Mouse (Mus musculus): ENCODE data around the gene Foxr1. TPM values are rescaled to one million over a fixed set of nuclear protein-coding genes. Genes with fewer than 3 reads are reported as not detected.
A peak's percentile ranks its signal among the peaks of the same experiment; 100 is the strongest.
"Not testable (repeated sequence)": the region's sequence is repeated elsewhere in the genome, so short reads cannot be mapped to it uniquely, and the experiment has no call there.

Gene Foxr1
- polyA plus RNA-seq, 1 experiment from 2014 or later, result not detected

- no peak for ATAC-seq (ENCODE audit: insufficient number of reproducible peaks, low FRiP score, low TSS enrichment, low read depth)
Measured at GRCm38 (mm10) chr9:44474327-44474726, 33.4 kb upstream of the Foxr1 start.

DNA sequence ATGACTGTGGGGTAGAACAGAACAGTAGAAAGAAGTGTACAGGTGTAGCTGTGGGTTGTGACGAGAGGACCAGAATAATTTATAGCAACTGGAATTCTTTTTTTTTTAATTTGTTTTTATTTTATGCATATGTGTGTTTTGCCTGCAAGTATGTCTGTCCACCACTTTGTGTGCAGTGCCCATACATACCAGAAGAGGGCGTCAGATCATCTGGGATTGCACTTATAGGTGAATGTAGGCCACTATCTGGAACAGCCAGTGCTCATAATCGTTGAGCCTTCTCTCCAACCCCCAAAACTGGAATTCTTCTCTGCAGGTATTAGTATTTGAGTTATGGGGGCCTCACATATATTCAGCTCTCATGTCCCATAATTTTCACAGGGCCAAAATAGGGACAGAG lies 32.2 kb upstream of the Foxr1 start:
- peaks cover 8% of the 10 kb centered on the region for H3K4me1 ChIP-seq
- H3K27ac ChIP-seq, result no peak overlapping the region
- 55% methylated on average over 3 of the region's 3 CpGs for WGBS
- H3K4me2 ChIP-seq, result no peak overlapping the region
- no peaks in the 10 kb centered on the region for H3K27me3 ChIP-seq
- H3K9me3 ChIP-seq, result no peaks in the 10 kb centered on the region
- no peak overlapping the region for H3K9ac ChIP-seq
- no peak overlapping the region for H3K4me3 ChIP-seq
- no peak for ATAC-seq (ENCODE audit: insufficient number of reproducible peaks, low FRiP score, low TSS enrichment, low read depth)
- no peaks in the 10 kb centered on the region for H3K36me3 ChIP-seq

More at GRCm38 (mm10) chr9:44474327-44474726, 33.4 kb upstream of the Foxr1 start:
- Histone ChIP-seq H3K4me2 (no peak overlapping the region), H3K9ac (no peak overlapping the region), H3K9me3 (no peaks in the 10 kb centered on the region), H3K27ac (no peak overlapping the region), H3K27me3 (no peaks in the 10 kb centered on the region), H3K4me3 (no peak overlapping the region), H3K4me1 (peaks cover 8% of the 10 kb centered on the region), H3K36me3 (no peaks in the 10 kb centered on the region)
- 19% methylated on average over 1 of the region's 1 CpGs for WGBS

GRCm38 (mm10) chr9:44468800-44469199 lies 27.9 kb upstream of the Foxr1 start:
- Histone ChIP-seq H3K27ac (no peak overlapping the region), H3K4me1 (no peaks in the 10 kb centered on the region), H3K27me3 (no peaks in the 10 kb centered on the region), H3K9me3 (no peaks in the 10 kb centered on the region), H3K36me3 (no peaks in the 10 kb centered on the region), H3K4me3 (no peak overlapping the region), H3K4me2 (no peak overlapping the region), H3K9ac (no peak overlapping the region)
- WGBS, result 44% methylated on average over 2 of the region's 2 CpGs
- ATAC-seq (ENCODE audit: insufficient number of reproducible peaks, low FRiP score, low TSS enrichment, low read depth), result no peak

- no peaks in the 10 kb centered on the region for H3K27me3 ChIP-seq
- no peaks in the 10 kb centered on the region for H3K4me1 ChIP-seq
- no peaks in the 10 kb centered on the region for H3K9me3 ChIP-seq
- no peak overlapping the region for H3K27ac ChIP-seq
- ATAC-seq (ENCODE audit: insufficient number of reproducible peaks, low FRiP score, low TSS enrichment, low read depth), result no peak
- H3K9ac ChIP-seq, result no peak overlapping the region
- no peaks in the 10 kb centered on the region for H3K36me3 ChIP-seq
- H3K4me3 ChIP-seq, result no peak overlapping the region
- WGBS, result 48% methylated on average over 7 of the region's 7 CpGs
- H3K4me2 ChIP-seq, result no peak overlapping the region
Measured at GRCm38 (mm10) chr9:44468224-44468623, 27.3 kb upstream of the Foxr1 start.

DNA sequence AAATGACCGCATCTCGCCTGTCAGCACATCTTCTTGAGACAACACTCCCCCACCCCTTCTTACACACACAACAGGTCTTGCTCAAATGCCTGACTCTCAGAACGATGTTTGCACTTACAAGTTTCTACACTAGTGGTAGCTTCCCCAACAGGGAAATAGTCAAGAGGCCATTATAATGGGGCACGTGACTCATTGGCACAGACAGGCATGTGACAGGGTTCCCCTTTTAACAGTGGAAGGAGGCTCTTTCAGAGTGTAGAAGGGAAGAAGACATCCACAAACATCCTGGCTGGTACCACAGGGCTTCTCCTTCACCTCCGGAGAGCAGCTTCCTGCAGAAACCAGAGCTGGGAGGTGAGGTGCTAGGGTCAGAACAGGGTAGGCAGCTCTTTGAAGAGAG lies 21.0 kb upstream of the Foxr1 start:
- Histone ChIP-seq H3K4me1 (peaks cover 2% of the 10 kb centered on the region; the same call in 1 of the 2 replicates), H3K4me2 (no peak overlapping the region), H3K27me3 (no peaks in the 10 kb centered on the region), H3K9me3 (no peaks in the 10 kb centered on the region), H3K36me3 (no peaks in the 10 kb centered on the region), H3K27ac (no peak overlapping the region), H3K4me3 (no peak overlapping the region), H3K9ac (no peak overlapping the region)
- no peak for ATAC-seq (ENCODE audit: insufficient number of reproducible peaks, low FRiP score, low TSS enrichment, low read depth)
- WGBS, result 79% methylated on average over 5 of the region's 5 CpGs

- H3K4me2 ChIP-seq, result no peak overlapping the region
- no peak overlapping the region for H3K9ac ChIP-seq
- peaks cover 18% of the 10 kb centered on the region for H3K27me3 ChIP-seq
- H3K9me3 ChIP-seq, result no peaks in the 10 kb centered on the region
- H3K4me3 ChIP-seq, result no peak overlapping the region
- no peak for ATAC-seq (ENCODE audit: insufficient number of reproducible peaks, low FRiP score, low TSS enrichment, low read depth)
- WGBS, result 14% methylated on average over 11 of the region's 11 CpGs
- no peak overlapping the region for H3K27ac ChIP-seq
- H3K36me3 ChIP-seq, result no peaks in the 10 kb centered on the region
- H3K4me1 ChIP-seq, result peaks cover 14% of the 10 kb centered on the region
Measured at GRCm38 (mm10) chr9:44457035-44457742, 16.3 kb upstream of the Foxr1 start.

GRCm38 (mm10) chr9:44454891-44455220 lies 13.9 kb upstream of the Foxr1 start, which contains the start of gene Upk2:
Gene Upk2 (minus strand): TSS chr9:44454976.
- no peaks in the 10 kb centered on the region for H3K36me3 ChIP-seq
- WGBS, result 19% methylated on average over 4 of the region's 4 CpGs

GRCm38 (mm10) chr9:44454132-44454890 lies 13.4 kb upstream of the Foxr1 start:
- Histone ChIP-seq H3K4me3 (no peak overlapping the region), H3K9me3 (no peaks in the 10 kb centered on the region), H3K4me1 (peaks cover 14% of the 10 kb centered on the region), H3K9ac (no peak overlapping the region), H3K27ac (no peak overlapping the region), H3K36me3 (no peaks in the 10 kb centered on the region), H3K4me2 (peak overlapping the region; percentile 12; the same call in 1 of the 2 replicates), H3K27me3 (peaks cover 18% of the 10 kb centered on the region)
- WGBS, result 9% methylated on average over 14 of the region's 14 CpGs
- peak; percentile 84 for ATAC-seq (ENCODE audit: insufficient number of reproducible peaks, low FRiP score, low TSS enrichment, low read depth)

More at GRCm38 (mm10) chr9:44454891-44455220, 13.9 kb upstream of the Foxr1 start, which contains the start of gene Upk2:
- Histone ChIP-seq H3K27ac (no peak within 1 kb of the TSS), H3K9me3 (no peaks in the 10 kb centered on the region), H3K9ac (no peak within 1 kb of the TSS), H3K4me3 (no peak within 1 kb of the TSS), H3K4me2 (peak within 1 kb of the TSS; percentile 12; the same call in 1 of the 2 replicates), H3K27me3 (peaks cover 18% of the 10 kb centered on the region), H3K4me1 (peaks cover 14% of the 10 kb centered on the region)
- no peak for ATAC-seq (ENCODE audit: insufficient number of reproducible peaks, low FRiP score, low TSS enrichment, low read depth)

GRCm38 (mm10) chr9:44450387-44450786 lies 9.5 kb upstream of the Foxr1 start:
- H3K4me1 ChIP-seq, result peaks cover 11% of the 10 kb centered on the region
- H3K27ac ChIP-seq, result no peak overlapping the region
- peaks cover 18% of the 10 kb centered on the region for H3K27me3 ChIP-seq
- ATAC-seq (ENCODE audit: insufficient number of reproducible peaks, low FRiP score, low TSS enrichment, low read depth), result no peak
- H3K36me3 ChIP-seq, result no peaks in the 10 kb centered on the region
- no peak overlapping the region for H3K4me3 ChIP-seq
- H3K4me2 ChIP-seq, result no peak overlapping the region
- no peaks in the 10 kb centered on the region for H3K9me3 ChIP-seq
- no peak overlapping the region for H3K9ac ChIP-seq

DNA sequence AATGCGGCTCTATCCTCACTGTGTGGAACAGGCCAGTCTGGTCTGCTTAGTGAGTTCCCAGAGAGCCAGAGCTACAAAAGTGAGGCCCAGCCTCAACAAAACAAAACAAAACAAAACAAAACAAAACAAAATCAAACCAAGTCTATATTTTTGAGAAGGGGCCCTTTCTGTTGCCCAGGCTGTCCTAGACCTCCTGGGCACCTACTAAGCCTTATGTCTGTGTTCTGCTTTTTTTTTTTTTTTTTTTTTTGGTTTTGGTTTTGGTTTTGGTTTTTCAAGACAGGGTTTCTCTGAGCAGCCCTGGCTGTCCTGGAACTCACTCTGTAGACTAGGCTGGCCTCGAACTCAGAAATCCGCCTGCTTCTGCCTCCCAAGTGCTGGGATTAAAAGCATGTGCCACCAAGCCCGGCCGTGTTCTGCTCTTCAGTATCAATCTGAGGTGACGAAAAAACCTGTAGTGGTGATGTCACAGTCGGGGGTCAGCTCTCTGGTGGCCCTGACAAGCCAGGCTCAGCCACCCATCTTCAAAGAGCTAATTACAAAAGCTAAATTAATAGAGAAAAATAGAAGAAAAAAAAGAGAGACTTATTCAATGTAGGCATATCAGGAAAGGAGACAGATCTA lies 3.6 kb upstream of the Foxr1 start:
- not testable (repeated sequence) for H3K9ac ChIP-seq; ATAC-seq (ENCODE audit: insufficient number of reproducible peaks, low FRiP score, low TSS enrichment, low read depth); H3K27me3 ChIP-seq; H3K27ac ChIP-seq; H3K4me3 ChIP-seq; H3K4me1 ChIP-seq; H3K36me3 ChIP-seq; H3K4me2 ChIP-seq; H3K9me3 ChIP-seq
- 85% methylated on average over 7 of the region's 7 CpGs for WGBS

DNA sequence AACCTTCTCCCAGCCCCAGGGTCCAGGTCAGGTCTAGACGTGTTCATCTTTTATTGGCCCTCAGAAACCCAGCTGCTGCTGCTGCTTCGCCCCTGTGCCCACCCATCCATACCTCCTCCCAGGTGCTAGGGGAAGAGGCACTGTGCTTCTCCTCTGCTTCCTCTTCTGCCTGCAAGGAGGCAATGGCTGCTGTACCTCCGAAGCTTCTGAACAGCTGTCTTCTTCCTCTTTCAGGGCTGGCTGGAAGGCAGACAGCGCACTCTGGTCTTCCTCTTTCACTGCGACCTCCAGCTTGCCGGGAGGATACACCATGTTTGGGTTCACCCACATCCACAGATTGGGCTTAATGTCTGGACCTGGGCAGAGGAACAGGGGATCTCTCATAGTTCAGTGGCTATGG lies 5.2 kb downstream of the Foxr1 start:
- no peak for ATAC-seq (ENCODE audit: insufficient number of reproducible peaks, low FRiP score, low TSS enrichment, low read depth)
- Histone ChIP-seq H3K4me1 (peaks cover 7% of the 10 kb centered on the region), H3K27me3 (no peaks in the 10 kb centered on the region), H3K9ac (no peak overlapping the region), H3K4me3 (no peak overlapping the region), H3K27ac (no peak overlapping the region), H3K9me3 (no peaks in the 10 kb centered on the region), H3K4me2 (no peak overlapping the region), H3K36me3 (no peaks in the 10 kb centered on the region)
- 70% methylated on average over 6 of the region's 6 CpGs for WGBS

GRCm38 (mm10) chr9:44432577-44433185 lies 8.3 kb downstream of the Foxr1 start:
- no peak for ATAC-seq (ENCODE audit: insufficient number of reproducible peaks, low FRiP score, low TSS enrichment, low read depth)
- Histone ChIP-seq H3K4me3 (no peak overlapping the region), H3K4me1 (peaks cover 7% of the 10 kb centered on the region), H3K27ac (no peak overlapping the region), H3K4me2 (no peak overlapping the region), H3K27me3 (no peaks in the 10 kb centered on the region), H3K36me3 (no peaks in the 10 kb centered on the region), H3K9me3 (no peaks in the 10 kb centered on the region), H3K9ac (no peak overlapping the region)
- 52% methylated on average over 5 of the region's 5 CpGs for WGBS

Data from limb, embryonic 15.5 days (tissue).